Mouse (Mus musculus) heart, postnatal 14 days (tissue): ENCODE results near the gene Atp13a2. TPM values are rescaled to one million over a fixed set of nuclear protein-coding genes. Genes with fewer than 3 reads are reported as not detected.

Experiments
- DNase-seq, 2 experiments: peaks; one replicate each; pipeline ENCODE4 v3.0.0; 2021 to 2022
- intact Hi-C: fragments of 180-260 bp; cut with DNase I; formaldehyde crosslinking; loops from one replicate; pipeline ENCODE4 v1.15.1; 2025
- total RNA-seq, 2 experiments: library from RNA; stranded (reverse); gene quantifications; 2 replicates each; pipeline ENCODE4 v1.2.3; 2021

The Atp13a2 gene
- total RNA-seq, 2 experiments from 2014 or later = 20.7 to 21.7 TPM

- DNase-seq = no peak
- intact Hi-C loops = loop anchor here (5.0 kb wide), 1 partner anchor 39 kb away; no protein-coding TSS in a partner anchor
These were observed 2.1 kb downstream of the Atp13a2 start for GRCm38 (mm10) chr4:140988706-140989290.

DNA sequence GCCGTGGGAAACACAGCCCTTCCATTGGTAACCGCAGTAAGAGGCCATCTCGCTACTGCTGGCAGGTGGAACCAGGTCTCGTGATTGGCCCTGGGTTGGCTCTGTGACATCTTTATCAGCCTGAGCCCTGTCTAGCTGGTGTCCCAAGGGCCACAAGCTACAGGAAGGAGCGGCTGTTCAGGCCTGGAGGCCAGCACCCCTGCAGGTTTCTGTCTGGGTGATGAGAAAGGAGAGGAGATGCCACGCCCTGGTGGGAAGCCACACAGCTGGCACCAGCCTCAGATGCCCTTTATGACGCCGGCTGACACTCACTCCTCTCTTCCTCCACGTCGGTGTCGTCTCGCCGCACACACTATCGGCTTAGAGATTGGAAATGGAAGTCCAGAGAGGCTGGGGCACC is 2.8 kb downstream of the Atp13a2 start:
- intact Hi-C loops = loop anchor here (5.0 kb wide), 1 partner anchor 38 kb away; no protein-coding TSS in a partner anchor
- DNase-seq = no peak

DNA sequence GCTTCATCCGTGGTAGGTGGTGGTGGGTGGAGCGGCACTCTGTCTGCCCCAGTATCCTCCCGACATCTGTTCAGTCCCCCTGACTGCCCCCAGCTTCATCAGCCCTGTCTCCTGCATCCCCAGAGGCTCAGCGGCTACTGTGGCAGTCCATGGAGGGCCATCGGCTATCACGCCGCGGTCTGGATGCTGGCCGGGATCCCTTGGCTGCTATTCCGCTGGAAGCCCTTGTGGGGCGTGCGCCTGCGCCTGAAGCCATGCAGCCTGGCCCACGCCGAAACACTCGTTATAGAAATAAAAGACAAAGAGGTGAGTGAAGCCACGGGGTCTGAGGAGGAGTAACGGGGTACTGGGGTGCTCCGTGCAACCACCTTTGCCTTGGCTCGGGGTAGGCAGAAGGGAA is 5.5 kb downstream of the Atp13a2 start:
- intact Hi-C loops = no loop called here
- DNase-seq = no peak

- no peak for DNase-seq
- intact Hi-C loops = no loop called here
These were observed 7.2 kb downstream of the Atp13a2 start for GRCm38 (mm10) chr4:140993846-140994245.

- DNase-seq = no peak
- intact Hi-C loops = no loop called here
These were observed 9.1 kb downstream of the Atp13a2 start for GRCm38 (mm10) chr4:140995811-140996210.

DNA sequence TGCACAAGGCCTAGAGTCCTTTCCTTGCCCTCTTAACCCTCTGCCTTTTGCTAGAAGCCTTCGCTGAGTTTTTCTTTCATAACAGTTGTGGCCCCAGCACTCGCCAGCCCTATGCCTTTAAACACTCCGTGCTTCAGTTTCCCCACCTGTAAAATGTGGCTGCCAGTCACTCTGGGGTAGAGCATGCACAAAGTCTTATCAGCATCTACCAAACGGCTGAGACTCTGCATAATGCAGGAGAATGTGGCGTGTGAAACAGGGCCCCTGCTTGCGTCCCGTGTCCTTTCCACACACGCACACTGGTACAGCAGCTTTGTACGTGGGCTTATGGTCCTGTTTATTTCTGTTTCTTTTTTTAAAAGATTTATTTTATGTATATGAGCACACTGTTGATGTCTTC is 10.1 kb downstream of the Atp13a2 start:
- DNase-seq = no peak
- intact Hi-C loops = no loop called here

DNA sequence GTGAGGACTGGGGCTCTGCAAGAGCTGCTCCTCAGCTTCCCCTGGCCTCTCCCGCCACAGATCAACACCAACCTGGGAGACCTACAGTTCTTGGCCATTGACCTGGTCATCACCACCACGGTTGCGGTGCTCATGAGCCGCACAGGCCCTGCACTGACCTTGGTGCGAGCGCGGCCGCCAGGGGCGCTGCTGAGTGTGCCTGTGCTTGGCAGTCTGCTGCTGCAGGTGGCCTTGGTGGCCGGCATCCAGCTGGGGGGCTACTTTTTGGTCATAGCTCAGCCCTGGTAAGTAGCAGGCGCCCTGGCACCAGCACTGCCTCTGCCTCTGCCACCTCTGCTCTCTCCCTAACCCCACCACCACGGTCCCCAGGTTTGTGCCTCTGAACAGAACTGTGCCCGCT is 19.3 kb downstream of the Atp13a2 start:
- intact Hi-C loops = no loop called here
- peak; percentile 52 to 63 for DNase-seq

GRCm38 (mm10) chr4:141008028-141008427 is 21.4 kb downstream of the Atp13a2 start:
- intact Hi-C loops = no loop called here

DNA sequence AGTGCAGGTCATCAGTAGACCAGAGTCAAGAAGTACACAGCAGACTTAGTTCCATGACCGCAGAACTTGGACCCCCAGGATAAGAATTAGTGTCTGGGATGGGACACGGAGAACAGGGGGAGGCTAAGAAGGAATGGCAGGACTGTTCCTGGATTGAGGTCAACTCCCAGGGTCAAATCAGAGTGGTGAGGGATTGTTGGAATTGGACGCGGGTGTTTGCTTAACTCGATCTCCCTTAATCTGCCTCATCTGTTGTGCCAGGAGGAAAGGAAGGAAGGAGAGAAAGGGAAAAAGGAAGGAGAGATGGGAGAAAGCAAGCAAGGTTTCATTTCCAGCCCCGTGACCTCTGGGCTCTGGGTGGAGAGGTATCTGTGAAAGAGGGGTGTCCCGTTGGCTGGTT is 23.4 kb downstream of the Atp13a2 start, which contains the start of gene Mfap2:
Gene Mfap2, plus strand, starts transcription at position 301 of the 400 bp plus-strand sequence.
- intact Hi-C loops = no loop called here
- DNase-seq = no peak

More at GRCm38 (mm10) chr4:141008028-141008427, 21.4 kb downstream of the Atp13a2 start:
- DNase-seq = peak; percentile 72 to 77

DNA sequence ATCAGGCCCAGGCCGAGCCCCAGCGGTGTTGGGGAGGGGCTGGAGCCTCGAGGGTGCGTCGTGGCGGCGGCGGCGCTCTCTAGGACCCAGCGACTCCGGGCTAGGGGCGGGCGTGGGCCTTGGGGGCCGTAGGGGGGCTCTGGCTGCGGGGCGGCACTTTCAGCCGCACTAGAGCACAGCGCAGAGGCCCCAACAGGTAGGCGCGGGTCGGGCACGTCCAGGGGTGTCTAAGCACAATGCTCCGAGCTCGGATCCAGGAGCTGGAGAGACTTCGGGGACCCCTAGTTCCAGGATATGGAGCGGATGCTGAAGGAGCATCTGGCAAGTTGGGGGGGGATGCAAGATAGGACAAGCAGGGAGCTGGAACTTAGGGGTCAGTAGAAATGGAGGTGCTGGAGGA is 23.9 kb downstream of the Atp13a2 start:
- DNase-seq = peak; percentile 53 to 57
- intact Hi-C loops = no loop called here

DNA sequence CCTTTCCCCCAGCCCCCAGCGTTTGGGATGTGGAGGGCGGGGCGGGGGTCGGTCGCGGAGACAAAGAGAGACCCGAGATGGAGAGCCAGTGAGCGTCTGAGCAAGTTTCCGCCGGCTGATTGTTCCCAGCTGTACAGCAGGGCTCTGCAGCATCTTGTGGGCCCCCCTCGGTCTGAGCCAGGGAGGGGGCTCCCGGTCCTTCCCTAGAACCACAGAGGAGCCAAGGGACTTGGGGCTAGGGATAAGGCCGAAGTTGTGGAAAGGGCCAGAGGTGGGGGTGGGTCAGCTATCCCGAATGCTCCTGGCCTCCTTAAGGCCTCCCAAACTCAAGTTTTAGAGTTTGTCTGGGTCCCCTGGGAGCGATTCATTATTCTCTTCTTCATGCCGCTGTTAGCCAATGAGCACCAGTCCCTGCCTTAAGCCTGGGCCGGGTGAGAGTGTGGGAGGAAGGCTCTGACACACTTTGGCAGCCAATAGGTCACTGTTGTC is 24.3 kb downstream of the Atp13a2 start:
- DNase-seq = peak in 1 of 2 experiments; percentile 56

GRCm38 (mm10) chr4:141011556-141012328 is 25.1 kb downstream of the Atp13a2 start:
- intact Hi-C loops = no loop called here
- DNase-seq = peak; percentile 49 to 51

More for the DNA sequence above, 24.3 kb downstream of the Atp13a2 start:
- intact Hi-C loops = no loop called here

- no peak for DNase-seq
These were observed 25.9 kb downstream of the Atp13a2 start for GRCm38 (mm10) chr4:141012558-141012957.

GRCm38 (mm10) chr4:141014114-141014513 is 27.4 kb downstream of the Atp13a2 start:
- intact Hi-C loops = no loop called here
- no peak for DNase-seq

More at GRCm38 (mm10) chr4:141012558-141012957, 25.9 kb downstream of the Atp13a2 start:
- intact Hi-C loops = no loop called here

DNA sequence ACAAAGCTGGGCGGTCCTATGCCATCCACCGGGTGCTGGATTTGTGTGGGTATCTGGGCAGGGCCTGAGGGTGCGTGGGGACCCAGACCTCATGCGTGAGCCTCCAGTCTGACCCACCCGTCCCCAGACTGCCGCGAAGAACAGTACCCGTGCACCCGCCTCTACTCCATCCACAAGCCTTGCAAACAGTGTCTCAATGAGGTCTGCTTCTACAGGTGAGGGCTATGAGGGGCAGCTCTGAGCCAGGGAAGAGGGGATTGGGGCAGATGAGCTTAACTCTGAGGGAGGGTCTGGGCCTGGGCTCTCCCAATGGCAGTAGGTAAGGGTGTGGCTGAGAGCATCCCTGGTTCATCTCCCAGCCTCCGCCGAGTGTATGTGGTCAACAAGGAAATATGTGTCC is 28.2 kb downstream of the Atp13a2 start:
- intact Hi-C loops = no loop called here
- DNase-seq = no peak

DNA sequence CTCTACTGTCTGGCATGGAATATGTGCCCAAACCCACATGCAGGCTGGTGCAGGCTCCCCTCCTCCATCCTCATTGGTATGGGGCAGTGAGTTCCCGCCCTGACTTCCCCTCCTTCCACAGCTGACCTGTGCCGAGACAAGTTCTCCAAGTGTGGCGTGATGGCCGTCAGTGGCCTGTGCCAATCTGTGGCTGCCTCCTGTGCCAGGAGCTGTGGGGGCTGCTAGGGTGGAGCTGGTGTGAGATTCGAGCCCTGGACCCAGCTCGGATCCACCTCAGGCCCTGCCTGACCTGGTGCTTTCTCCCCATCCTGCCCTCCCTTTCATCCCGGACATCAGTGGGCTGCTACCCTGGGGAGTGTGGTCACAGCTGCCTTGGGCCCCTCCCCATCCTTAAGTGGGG is 28.7 kb downstream of the Atp13a2 start:
- peak in 1 of 2 experiments; percentile 48 for DNase-seq
- intact Hi-C loops = no loop called here

GRCm38 (mm10) chr4:141016311-141016710 is 29.6 kb downstream of the Atp13a2 start:
- intact Hi-C loops = no loop called here
- peak in 1 of 2 experiments; percentile 41 for DNase-seq

- no peak for DNase-seq
- intact Hi-C loops = no loop called here
These were observed 31.2 kb downstream of the Atp13a2 start for GRCm38 (mm10) chr4:141017657-141018436.

DNA sequence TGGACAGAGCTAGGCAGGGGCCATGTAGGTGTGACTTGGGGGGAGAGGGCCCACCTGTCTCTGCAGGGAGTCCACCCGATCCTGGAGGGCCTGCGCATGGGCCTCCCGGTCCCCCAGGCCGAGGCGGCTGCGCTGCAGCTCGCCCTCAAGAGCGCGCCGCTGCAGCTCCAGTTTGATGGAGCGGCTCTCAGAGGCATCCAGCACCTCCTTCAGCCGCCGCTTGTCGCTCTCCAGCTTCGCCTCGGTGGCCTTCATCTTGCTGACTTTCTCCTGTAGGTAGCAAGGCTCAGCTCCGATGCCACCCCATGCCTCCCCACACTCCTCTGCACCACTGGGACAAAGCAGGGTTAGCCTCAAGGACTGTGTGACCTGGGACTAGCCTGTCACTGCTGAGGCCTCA is 33.5 kb downstream of the Atp13a2 start:
- no peak for DNase-seq
- intact Hi-C loops = no loop called here

- peak; percentile 82 to 86 for DNase-seq
- intact Hi-C loops = no loop called here
These were observed 34.3 kb downstream of the Atp13a2 start for GRCm38 (mm10) chr4:141020811-141021613.
